Mouse (Mus musculus) Patski (cell line): Measurements from ENCODE around the gene Car14. TPM values are rescaled to one million over a fixed set of nuclear protein-coding genes. Genes with fewer than 3 reads are reported as not detected.

Source experiments
- ATAC-seq: fragments of 100-300 bp; one replicate; pipeline ENCODE4 v1.8.0; 2021
- CTCF ChIA-PET: fragments of 350-600 bp; sonication (Branson Sonifier 250); formaldehyde crosslinking; loops from one replicate; lab custom pipeline; 2022; ENCODE audit warnings: inconsistent platforms; lab: Charles Lee
- POLR2A ChIA-PET: fragments of 350-600 bp; sonication (Branson Sonifier 250); formaldehyde crosslinking; loops from one replicate; lab custom pipeline; 2022; ENCODE audit warnings: antibody characterized with exemption, inconsistent platforms; lab: Charles Lee
- DNase-seq: peaks from one replicate; pipeline ENCODE4 v3.0.0-alpha.2; 2011; ENCODE audit warnings: low read depth, low spot score
- H3K27me3 ChIP-seq: fragments of 371-371 bp; one replicate; pipeline ENCODE4 v1.5.1; 2021
- CTCF ChIP-seq: fragments of 100-300 bp; IDR thresholded peaks from one replicate; pipeline ENCODE4 v1.5.1; 2021
- in situ Hi-C: fragments of 300-500 bp; cut with MboI; formaldehyde crosslinking; loops from 3 replicates; pipeline ENCODE4 v1.11.1; 2018; ENCODE audit warnings: low pct_unique_long_range_greater_than_20kb, mixed read lengths
- polyA plus RNA-seq: library from polyadenylated mRNA; unstranded; gene quantifications from one replicate; pipeline ENCODE4 v1.2.3, GENCODE M21; 2021

The Car14 gene
- polyA plus RNA-seq, 1 experiment from 2014 or later: 1.2 TPM

DNA sequence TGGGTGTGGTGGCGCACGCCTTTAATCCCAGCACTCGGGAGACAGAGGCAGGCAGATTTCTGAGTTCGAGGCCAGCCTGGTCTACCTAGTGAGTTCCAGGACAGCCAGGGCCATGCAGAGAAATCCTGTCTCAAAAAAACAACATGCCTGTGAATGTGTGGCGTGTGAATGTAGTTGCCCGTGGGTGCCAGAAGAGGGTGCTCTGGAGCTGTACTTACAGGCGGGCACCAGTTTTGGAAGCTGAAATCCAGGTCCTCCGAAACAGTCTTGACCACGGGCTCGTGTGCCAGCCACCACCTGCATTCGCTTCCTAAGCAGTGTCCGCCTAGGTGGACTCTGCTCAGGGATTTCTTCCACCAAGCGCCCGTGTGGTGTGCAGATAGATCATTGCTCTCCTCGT, 34.3 kb upstream of the Car14 start:
- ATAC-seq: no peak
- ChIA-PET POLR2A (no interaction called here), CTCF (interaction anchor here (1.0 to 2.2 kb wide), 6 partner anchors 8 to 32 kb away, joined by 3 to 9 read pairs (median 6); no protein-coding TSS in a partner anchor)
- TF ChIP-seq CTCF: no peak
- H3K27me3 ChIP-seq: no peaks in the 10 kb centered on the region
- in situ Hi-C loops: no loop called here
- DNase-seq: no peak

DNA sequence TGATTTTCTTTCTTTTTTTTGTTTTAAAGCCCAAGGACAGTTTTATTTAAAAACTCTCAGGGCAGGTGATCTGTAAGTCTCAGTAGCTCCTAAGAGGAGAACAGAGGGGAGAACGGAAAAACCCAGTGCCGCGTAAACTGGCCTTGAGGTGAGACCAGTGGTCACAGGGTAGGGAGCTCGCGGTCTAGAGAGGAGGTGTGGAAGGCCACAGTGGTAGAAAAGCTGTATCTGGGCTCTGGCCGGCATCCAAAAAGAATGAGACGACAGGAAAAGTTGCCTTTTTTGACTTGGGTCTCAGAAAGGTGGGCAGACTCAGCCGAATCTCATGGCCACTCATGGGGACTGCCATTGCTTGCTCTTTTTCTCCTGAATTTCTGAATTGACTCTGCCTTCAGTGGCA, 33.7 kb upstream of the Car14 start:
- ChIA-PET CTCF (interaction anchor here (1.0 to 2.2 kb wide), 5 partner anchors 9 to 31 kb away, joined by 3 to 9 read pairs (median 6); no protein-coding TSS in a partner anchor), POLR2A (no interaction called here)
- in situ Hi-C loops: no loop called here
- TF ChIP-seq CTCF: no peak
- DNase-seq (no peak), ATAC-seq (no peak)
- no peaks in the 10 kb centered on the region for H3K27me3 ChIP-seq

DNA sequence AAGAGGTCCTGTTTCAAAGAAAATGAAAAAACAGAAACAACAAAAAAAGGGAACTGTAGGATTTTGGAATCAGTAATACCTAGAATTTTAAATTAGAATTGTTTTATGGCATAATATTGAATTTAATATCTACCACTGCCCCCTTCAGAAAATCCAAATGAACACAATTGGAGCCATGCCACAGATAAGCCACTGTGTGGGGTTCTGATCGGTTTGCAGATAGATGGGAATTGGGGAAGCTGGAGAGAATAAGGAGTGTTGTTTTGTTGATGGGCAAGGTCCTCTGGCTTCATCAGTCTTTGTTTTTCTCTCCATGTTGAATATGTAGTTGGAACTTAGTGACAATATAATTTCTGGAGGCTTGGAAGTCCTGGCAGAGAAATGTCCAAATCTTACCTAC, 30.0 kb upstream of the Car14 start:
- CTCF ChIA-PET: interaction anchor here (0.6 to 1.3 kb wide), 4 partner anchors 11 to 25 kb away, joined by 3 to 4 read pairs (median 4); no protein-coding TSS in a partner anchor
- POLR2A ChIA-PET: no interaction called here
- DNase-seq (no peak), ATAC-seq (no peak)
- in situ Hi-C loops: no loop called here
- H3K27me3 ChIP-seq: no peaks in the 10 kb centered on the region
- no peak for TF ChIP-seq CTCF

- ATAC-seq (no peak), DNase-seq (no peak)
- H3K27me3 ChIP-seq: no peaks in the 10 kb centered on the region
- ChIA-PET POLR2A (no interaction called here), CTCF (interaction anchor here (1.0 to 2.2 kb wide), 7 partner anchors 9 to 31 kb away, joined by 3 to 13 read pairs (median 4); no protein-coding TSS in a partner anchor)
- in situ Hi-C loops: no loop called here
- TF ChIP-seq CTCF: no peak
These were observed 28.7 kb upstream of the Car14 start for GRCm38 (mm10) chr3:95933111-95933750.

GRCm38 (mm10) chr3:95932566-95932965, 28.1 kb upstream of the Car14 start:
- CTCF ChIA-PET: interaction anchor here (1.0 to 2.2 kb wide), 5 partner anchors 12 to 31 kb away, joined by 3 to 13 read pairs (median 5); no protein-coding TSS in a partner anchor
- ATAC-seq: no peak
- DNase-seq: no peak
- in situ Hi-C loops: no loop called here
- POLR2A ChIA-PET: interaction anchor here (0.6 kb wide), 1 partner anchor 24 kb away, joined by 3 read pairs; no protein-coding TSS in a partner anchor
- H3K27me3 ChIP-seq: no peaks in the 10 kb centered on the region
- no peak for TF ChIP-seq CTCF

DNA sequence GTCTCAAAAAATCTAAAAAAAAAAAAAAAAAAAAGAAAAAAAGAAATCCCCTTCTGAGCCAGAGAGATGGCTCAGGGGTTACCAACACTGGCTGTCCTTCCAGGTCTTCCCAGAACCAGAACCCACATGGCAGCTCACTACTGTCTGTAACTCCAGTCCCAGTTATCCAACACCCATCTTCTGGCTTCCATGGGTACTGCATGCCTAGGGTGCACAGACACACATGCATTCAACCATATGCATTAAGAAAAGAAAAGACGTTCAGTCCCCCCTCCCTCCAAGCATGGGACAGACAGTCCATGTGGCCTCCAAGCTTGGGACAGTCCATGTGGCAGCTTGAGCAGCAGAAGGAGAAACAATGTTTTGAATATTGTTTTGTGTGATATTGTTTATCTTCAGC, 27.7 kb upstream of the Car14 start:
- CTCF ChIA-PET: interaction anchor here (1.0 to 2.2 kb wide), 5 partner anchors 11 to 32 kb away, joined by 3 to 13 read pairs (median 5); no protein-coding TSS in a partner anchor
- no peak for ATAC-seq
- DNase-seq: no peak
- no peak for TF ChIP-seq CTCF
- no peaks in the 10 kb centered on the region for H3K27me3 ChIP-seq
- POLR2A ChIA-PET: interaction anchor here (0.6 to 2.3 kb wide), 2 partner anchors 23 to 26 kb away, joined by 3 to 16 read pairs; no protein-coding TSS in a partner anchor
- in situ Hi-C loops: no loop called here

- in situ Hi-C loops: no loop called here
- CTCF ChIA-PET: interaction anchor here (1.0 to 1.1 kb wide), 2 partner anchors 25 to 41 kb away, joined by 4 to 6 read pairs; no protein-coding TSS in a partner anchor
- POLR2A ChIA-PET: interaction anchor here (1.1 to 2.3 kb wide), 2 partner anchors 11 to 25 kb away, joined by 4 to 16 read pairs; no protein-coding TSS in a partner anchor
- no peak for TF ChIP-seq CTCF
- no peaks in the 10 kb centered on the region for H3K27me3 ChIP-seq
- DNase-seq (no peak), ATAC-seq (no peak)
These were observed 27.0 kb upstream of the Car14 start for GRCm38 (mm10) chr3:95931471-95931870.

GRCm38 (mm10) chr3:95930471-95930789, 25.9 kb upstream of the Car14 start:
- in situ Hi-C loops: no loop called here
- TF ChIP-seq CTCF: no peak
- no peaks in the 10 kb centered on the region for H3K27me3 ChIP-seq
- DNase-seq (no peak), ATAC-seq (no peak)
- POLR2A ChIA-PET: interaction anchor here (1.1 to 2.3 kb wide), 2 partner anchors 12 to 24 kb away, joined by 4 to 16 read pairs; no protein-coding TSS in a partner anchor
- CTCF ChIA-PET: interaction anchor here (0.8 to 1.1 kb wide), 4 partner anchors 24 to 53 kb away, joined by 3 to 6 read pairs (median 4); no protein-coding TSS in a partner anchor

- CTCF ChIA-PET: interaction anchor here (1.1 kb wide), 1 partner anchor 40 kb away, joined by 4 read pairs; no protein-coding TSS in a partner anchor
- POLR2A ChIA-PET: interaction anchor here (1.1 to 2.3 kb wide), 2 partner anchors 13 to 23 kb away, joined by 4 to 16 read pairs; no protein-coding TSS in a partner anchor
- ATAC-seq: peak; percentile 4
- in situ Hi-C loops: no loop called here
- no peak for DNase-seq
- no peak for TF ChIP-seq CTCF
- no peaks in the 10 kb centered on the region for H3K27me3 ChIP-seq
These were observed 25.3 kb upstream of the Car14 start for GRCm38 (mm10) chr3:95929581-95930470.
